14 mouse cellular contexts compared by ENCODE assay signal in the genomic region with DNA sequence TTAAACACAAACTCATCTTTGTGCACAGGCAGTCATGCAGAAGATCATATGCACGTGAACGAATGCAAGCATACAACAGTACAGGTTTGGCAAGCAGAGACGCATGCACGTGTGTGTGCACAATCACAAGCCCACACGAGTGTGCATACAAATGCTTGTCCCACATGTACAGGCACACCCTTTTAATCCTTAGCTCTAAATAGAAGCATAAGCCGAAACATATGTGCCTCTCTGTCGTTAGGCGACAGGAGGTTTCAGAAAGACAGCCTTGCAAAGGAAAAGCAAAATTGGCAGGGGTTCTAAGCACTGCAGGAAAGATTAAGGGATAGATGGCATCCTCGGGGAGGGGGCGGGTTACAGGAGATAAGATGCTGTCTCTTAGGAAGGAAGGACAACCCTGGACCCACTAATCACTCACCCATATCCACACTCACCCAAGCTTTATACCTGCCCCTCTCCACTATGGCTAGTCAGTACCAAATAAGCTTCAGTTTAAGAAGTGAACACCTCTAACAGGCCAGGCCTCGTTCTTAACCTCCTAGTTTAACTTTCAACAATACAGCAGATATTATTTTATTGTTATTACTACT. TPM values are rescaled to one million over a fixed set of nuclear protein-coding genes. Genes with fewer than 3 reads are reported as not detected.
DNase-seq lines count a peak whose midpoint lies in the region; ATAC-seq lines count a peak whose summit lies in the region.
"Had no signal": no experiment of that assay in that cellular context is flagged by ENCODE, and none has a peak within 500 bp of the region (broad histone marks: within the 10 kb centered on the region; RNA-seq: fewer than 3 reads in every experiment).

No protein-coding gene starts in this region.

- DNase-seq in hindbrain, embryonic 11.5 days (ENCODE audit: low spot score): peak; percentile 6
- DNase-seq in right cerebral cortex, postnatal 25 days: peak; percentile 16
- no peak for DNase-seq in right cerebral cortex, postnatal 4 days
- peak; percentile 49 for DNase-seq in layer of hippocampus, adult 9-11 months
- no peak for DNase-seq in spleen, adult 12 weeks (ENCODE audit: low spot score)
- no peak for DNase-seq in left cerebral cortex, adult 9 months (ENCODE audit: low spot score in 2 of 2)
- DNase-seq: lung, adult 2 months had no signal

- H3K9me3 ChIP-seq in hindbrain, embryonic 11.5 days (ENCODE audit: control insufficient read depth, low read length): no peaks in the 10 kb centered on the region
- no peaks in the 10 kb centered on the region for H3K9me3 ChIP-seq in hindbrain, embryonic 13.5 days
- H3K9me3 ChIP-seq: embryonic facial prominence, embryonic 13.5 days; heart, embryonic 12.5 days; limb, embryonic 13.5 days; neural tube, embryonic 13.5 days had no signal

- no peak overlapping the region for H3K9ac ChIP-seq in hindbrain, embryonic 11.5 days (ENCODE audit: low read depth, low read length)
- no peak overlapping the region for H3K9ac ChIP-seq in hindbrain, embryonic 13.5 days
- H3K9ac ChIP-seq: embryonic facial prominence, embryonic 13.5 days; heart, embryonic 12.5 days; limb, embryonic 13.5 days; neural tube, embryonic 13.5 days had no signal

- H3K4me1 ChIP-seq in hindbrain, embryonic 11.5 days (replicated peaks; ENCODE audit: control insufficient read depth, insufficient read depth, low read length): no peaks in the 10 kb centered on the region
- H3K4me1 ChIP-seq in hindbrain, embryonic 13.5 days (replicated peaks): peaks cover 12% of the 10 kb centered on the region
- H3K4me1 ChIP-seq: heart, embryonic 12.5 days; limb, embryonic 13.5 days had no signal

- no peaks in the 10 kb centered on the region for H3K27me3 ChIP-seq in hindbrain, embryonic 11.5 days (ENCODE audit: control insufficient read depth, insufficient read depth, low read length)
- H3K27me3 ChIP-seq in hindbrain, embryonic 13.5 days: no peaks in the 10 kb centered on the region
- H3K27me3 ChIP-seq: CH12.LX; embryonic facial prominence, embryonic 13.5 days; heart, embryonic 12.5 days; limb, embryonic 13.5 days; neural tube, embryonic 13.5 days had no signal

- 75% methylated on average over 11 of the region's 11 CpGs for WGBS in hindbrain, embryonic 11.5 days
- WGBS in hindbrain, embryonic 13.5 days: 63% methylated on average over 11 of the region's 11 CpGs

- H3K36me3 ChIP-seq in hindbrain, embryonic 11.5 days (ENCODE audit: control insufficient read depth, insufficient read depth, low read length): no peaks in the 10 kb centered on the region
- H3K36me3 ChIP-seq in hindbrain, embryonic 13.5 days: no peaks in the 10 kb centered on the region
- H3K36me3 ChIP-seq: embryonic facial prominence, embryonic 13.5 days; heart, embryonic 12.5 days; limb, embryonic 13.5 days; neural tube, embryonic 13.5 days had no signal

- H3K27ac ChIP-seq in hindbrain, embryonic 11.5 days (ENCODE audit: low read depth, low read length): no peak overlapping the region
- no peak overlapping the region for H3K27ac ChIP-seq in hindbrain, embryonic 13.5 days
- H3K27ac ChIP-seq: embryonic facial prominence, embryonic 13.5 days; limb, embryonic 13.5 days; neural tube, embryonic 13.5 days had no signal

- H3K4me3 ChIP-seq in hindbrain, embryonic 11.5 days (ENCODE audit: low read depth, low read length): no peak overlapping the region
- H3K4me3 ChIP-seq in hindbrain, embryonic 13.5 days: no peak overlapping the region
- H3K4me3 ChIP-seq: embryonic facial prominence, embryonic 13.5 days; heart, embryonic 12.5 days; limb, embryonic 13.5 days; neural tube, embryonic 13.5 days had no signal

- no peak overlapping the region for H3K4me2 ChIP-seq in hindbrain, embryonic 11.5 days (replicated peaks; ENCODE audit: low read depth, low read length)
- H3K4me2 ChIP-seq in hindbrain, embryonic 13.5 days: no peak overlapping the region
- H3K4me2 ChIP-seq: embryonic facial prominence, embryonic 13.5 days; heart, embryonic 12.5 days; limb, embryonic 13.5 days; neural tube, embryonic 13.5 days had no signal

- peak; percentile 14; the same call in 1 of the 2 replicates for ATAC-seq in hindbrain, embryonic 11.5 days (ENCODE audit: low FRiP score)
- ATAC-seq in hindbrain, embryonic 13.5 days (ENCODE audit: low FRiP score): no peak
- ATAC-seq: Patski had no signal

RNA-seq across cellular contexts. Expression of a gene that starts 19.9 kb away (rescaled TPM):
- 99.3 and 101 TPM in 2 replicates for polyA plus RNA-seq in hindbrain, embryonic 11.5 days (2014; fragmentation: Nextera tagmentation; extraction: Ambion mirVana)
- 115 and 116 TPM in 2 replicates for polyA plus RNA-seq in hindbrain, embryonic 13.5 days (2015; fragmentation: Nextera tagmentation; extraction: Ambion mirVana)

RNA-seq across cellular contexts. Expression of a gene that starts 52.5 kb away (rescaled TPM):
- 6.2 and 7.7 TPM in 2 replicates for polyA plus RNA-seq in hindbrain, embryonic 11.5 days (2014; fragmentation: Nextera tagmentation; extraction: Ambion mirVana)
- 6.8 and 7.5 TPM in 2 replicates for polyA plus RNA-seq in hindbrain, embryonic 13.5 days (2015; fragmentation: Nextera tagmentation; extraction: Ambion mirVana)

Comparison
In these comparisons a context has a peak if more than half of its experiments do, and no peak if none do; other contexts are left out.
1. DNase-seq: peak in hindbrain, embryonic 11.5 days (single experiment), right cerebral cortex, postnatal 25 days (single experiment) and layer of hippocampus, adult 9-11 months (single experiment); none in right cerebral cortex, postnatal 4 days (single experiment), spleen, adult 12 weeks (single experiment) and left cerebral cortex, adult 9 months (0 of 2).